Comparison of ENCODE assay signal across 8 mouse cellular contexts in the genomic region with DNA sequence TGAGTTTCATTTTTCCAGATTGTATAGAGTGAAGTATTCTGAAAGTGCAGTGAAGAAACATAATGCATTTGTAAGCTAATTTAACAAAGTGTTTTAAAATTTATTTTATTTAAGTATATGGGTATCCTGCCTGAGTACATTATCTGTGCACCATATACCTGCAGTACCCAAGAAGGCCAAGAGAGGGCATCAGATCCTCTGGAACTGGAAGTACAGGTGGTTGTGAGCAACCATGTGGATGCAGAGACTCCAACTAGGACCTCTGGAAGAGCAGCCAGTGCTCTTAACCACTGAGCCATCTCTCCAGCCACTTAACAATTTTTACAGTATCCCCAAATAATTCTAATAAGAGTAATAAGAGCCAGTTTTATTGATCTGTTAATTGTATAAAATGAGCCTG.
DNase-seq lines count a peak whose midpoint lies in the region; ATAC-seq lines count a peak whose summit lies in the region.

No protein-coding gene starts in this region.

- peak; percentile 14 for DNase-seq in gastrocnemius, adult 18-20 months (ENCODE audit: low spot score)
- no peak for DNase-seq in gastrocnemius, postnatal 4 days (ENCODE audit: low spot score in 2 of 2)
- DNase-seq in CD4-positive helper T cell, adult 2 months (ENCODE audit: low read depth, low spot score): peak; percentile 34
- DNase-seq in c-Kit-negative CD71-positive TER-119-positive erythroid progenitor cells, embryonic 14.5 days (ENCODE audit: low read depth, low spot score): peak; percentile 15
- peak; percentile 58 for DNase-seq in lung, postnatal 36 days
- no peak for DNase-seq in frontal cortex, postnatal 14 days (ENCODE audit: low spot score in 2 of 2)

- no peak overlapping the region for H3K4me2 ChIP-seq in midbrain, embryonic 16.5 days (ENCODE audit: low read length)
- H3K4me2 ChIP-seq in neural tube, embryonic 15.5 days: no peak overlapping the region

- ATAC-seq in midbrain, embryonic 16.5 days: no peak
- ATAC-seq in neural tube, embryonic 15.5 days (ENCODE audit: low FRiP score): no peak

- peaks cover 14% of the 10 kb centered on the region for H3K4me1 ChIP-seq in midbrain, embryonic 16.5 days (ENCODE audit: control insufficient read depth, insufficient read depth, low read length)
- H3K4me1 ChIP-seq in neural tube, embryonic 15.5 days: peaks cover 10% of the 10 kb centered on the region; the same call in 1 of the 2 replicates

- no peak overlapping the region for H3K4me3 ChIP-seq in midbrain, embryonic 16.5 days (ENCODE audit: low read depth, low read length)
- no peak overlapping the region for H3K4me3 ChIP-seq in neural tube, embryonic 15.5 days (replicated peaks)

- no peak overlapping the region for H3K9ac ChIP-seq in midbrain, embryonic 16.5 days (ENCODE audit: low read depth, low read length)
- H3K9ac ChIP-seq in neural tube, embryonic 15.5 days (replicated peaks): no peak overlapping the region

- H3K27me3 ChIP-seq in midbrain, embryonic 16.5 days (ENCODE audit: control insufficient read depth, insufficient read depth, low read depth, low read length): no peaks in the 10 kb centered on the region
- H3K27me3 ChIP-seq in neural tube, embryonic 15.5 days (replicated peaks): no peaks in the 10 kb centered on the region

- peaks cover 7% of the 10 kb centered on the region; the same call in 1 of the 2 replicates for H3K36me3 ChIP-seq in midbrain, embryonic 16.5 days (ENCODE audit: control insufficient read depth, insufficient read depth, low read length)
- H3K36me3 ChIP-seq in neural tube, embryonic 15.5 days: peaks cover 12% of the 10 kb centered on the region

- no peaks in the 10 kb centered on the region for H3K9me3 ChIP-seq in midbrain, embryonic 16.5 days (replicated peaks; ENCODE audit: control insufficient read depth, low read length, poor library complexity, severe bottlenecking)
- no peaks in the 10 kb centered on the region for H3K9me3 ChIP-seq in neural tube, embryonic 15.5 days (replicated peaks)

- H3K27ac ChIP-seq in midbrain, embryonic 16.5 days (ENCODE audit: low read length): no peak overlapping the region
- no peak overlapping the region for H3K27ac ChIP-seq in neural tube, embryonic 15.5 days (replicated peaks)

Comparison
In these comparisons a context has a peak if more than half of its experiments do, and no peak if none do; other contexts are left out.
1. DNase-seq: peak in gastrocnemius, adult 18-20 months (single experiment), CD4-positive helper T cell, adult 2 months (single experiment), c-Kit-negative CD71-positive TER-119-positive erythroid progenitor cells, embryonic 14.5 days (single experiment) and lung, postnatal 36 days (single experiment); none in gastrocnemius, postnatal 4 days (0 of 2) and frontal cortex, postnatal 14 days (0 of 2).